Mouse (Mus musculus) neural tube, embryonic 12.5 days (tissue): ENCODE measurements around the gene Gm3015. TPM values are rescaled to one million over a fixed set of nuclear protein-coding genes. Genes with fewer than 3 reads are reported as not detected.
"Not testable (repeated sequence)": the region's sequence is repeated elsewhere in the genome, so short reads cannot be mapped to it uniquely, and the experiment has no call there.

ENCODE experiments used
- ATAC-seq: fragments of 200-750 bp; cut with Nextera tagmentation; 2 replicates; pipeline ENCODE4 v1.8.0; 2017; ENCODE audit warnings: low read depth, mild to moderate bottlenecking, moderate TSS enrichment, moderate library complexity; ENCODE audit not compliant: low FRiP score
- H3K27ac ChIP-seq: fragments of 300-500 bp; sonication (generic); 2 replicates; pipeline ENCODE4 v1.5.1; 2016
- H3K27me3 ChIP-seq: fragments of 300-500 bp; sonication (generic); replicated peaks from 2 replicates; pipeline ENCODE4 v1.6.1; 2016; ENCODE audit warnings: mild to moderate bottlenecking
- H3K36me3 ChIP-seq: fragments of 300-500 bp; sonication (generic); 2 replicates; pipeline ENCODE4 v1.6.1; 2016; ENCODE audit warnings: mild to moderate bottlenecking
- H3K4me1 ChIP-seq: fragments of 300-500 bp; sonication (generic); 2 replicates; pipeline ENCODE4 v1.6.1; 2016
- H3K4me2 ChIP-seq: fragments of 300-500 bp; sonication (generic); replicated peaks from 2 replicates; pipeline ENCODE4 v1.6.1; 2016; ENCODE audit warnings: mild to moderate bottlenecking
- H3K4me3 ChIP-seq: fragments of 300-500 bp; sonication (generic); 2 replicates; pipeline ENCODE4 v1.5.1; 2016
- H3K9ac ChIP-seq: fragments of 300-500 bp; sonication (generic); 2 replicates; pipeline ENCODE4 v1.6.1; 2016; ENCODE audit warnings: mild to moderate bottlenecking
- H3K9me3 ChIP-seq: fragments of 300-500 bp; sonication (generic); 2 replicates; pipeline ENCODE4 v1.6.1; 2016; ENCODE audit warnings: mild to moderate bottlenecking
- WGBS: fragments of 180-500 bp; shearing (Covaris S2); methylation state at CpG from one replicate; pipeline ENCODE4 v1.1.7; 2016; 5-methylcytosine and 5-hydroxymethylcytosine counted together
- polyA plus RNA-seq: library from polyadenylated mRNA; unstranded; fragments of >200 nt; fragmentation: Nextera tagmentation; extraction: Ambion mirVana; gene quantifications from 2 replicates; pipeline ENCODE4 v1.2.1, GENCODE M21; 2016

Gm3015 gene
- not detected in 2 replicates for polyA plus RNA-seq

DNA sequence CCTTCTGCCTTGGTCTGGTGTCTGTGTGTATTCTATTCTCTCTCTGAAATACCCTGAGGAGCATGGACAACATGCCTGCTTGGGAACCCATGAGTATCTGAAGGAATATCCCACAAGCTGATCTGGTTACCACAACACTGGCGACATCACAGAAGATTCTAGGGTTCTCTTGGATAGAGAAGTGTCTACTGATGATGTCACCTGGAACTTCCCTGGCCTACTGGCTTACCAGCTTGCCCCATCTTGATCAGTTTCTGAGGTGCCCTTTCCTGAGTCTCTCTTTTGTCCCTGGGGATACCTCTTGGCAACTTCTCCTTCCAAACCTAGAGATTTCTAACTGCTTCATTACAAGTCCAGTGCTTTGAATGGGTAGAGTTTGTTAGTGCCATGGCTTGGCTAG, at the start of gene Gm3015:
Gm3015 (minus strand) TSS at position 101 of the 400 bp plus-strand sequence.
- not testable (repeated sequence) for H3K9me3 ChIP-seq, H3K36me3 ChIP-seq, H3K27me3 ChIP-seq, H3K4me3 ChIP-seq, H3K4me1 ChIP-seq, H3K4me2 ChIP-seq, H3K9ac ChIP-seq, ATAC-seq, H3K27ac ChIP-seq
- WGBS, result 58% methylated on average over 1 of the region's 1 CpGs

DNA sequence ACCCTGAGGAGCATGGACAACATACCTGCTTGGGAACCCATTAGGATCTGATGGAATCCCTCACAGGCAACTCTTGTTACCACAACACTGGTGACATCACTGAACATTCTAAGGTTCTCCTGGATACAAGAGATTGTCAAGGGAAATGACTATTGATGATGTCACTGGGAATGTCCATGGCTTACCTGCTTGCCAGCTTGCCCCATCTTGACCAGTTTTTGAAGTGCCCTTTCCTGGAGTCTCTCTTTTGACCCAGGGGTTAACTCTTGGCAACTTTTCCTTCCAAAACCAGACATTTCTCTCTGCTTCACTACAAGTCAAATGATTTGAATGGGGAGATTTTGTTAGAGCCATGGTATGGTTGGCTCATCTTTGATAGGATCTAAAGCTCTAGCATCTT, 29.3 kb upstream of the Gm3015 start, which contains the start of gene Gm10377:
Gm10377 (minus strand) TSS at position 101 of the 400 bp plus-strand sequence.
- not testable (repeated sequence) for H3K36me3 ChIP-seq, H3K9ac ChIP-seq, ATAC-seq

More for the DNA sequence above, 29.3 kb upstream of the Gm3015 start, which contains the start of gene Gm10377:
- H3K4me2 ChIP-seq, H3K27me3 ChIP-seq, H3K9me3 ChIP-seq, H3K4me3 ChIP-seq, H3K4me1 ChIP-seq, H3K27ac ChIP-seq: not testable (repeated sequence)

Other genes starting within 250 kb of the Gm3015 start
- not detected in 2 replicates for gene Gm8024, start 244.5 kb downstream of the Gm3015 start, polyA plus RNA-seq
- gene Gm17124, start 168.9 kb downstream of the Gm3015 start, polyA plus RNA-seq, result not detected in 2 replicates
- gene Gm3633, start 126.9 kb downstream of the Gm3015 start, polyA plus RNA-seq, result not detected in 2 replicates
- gene Gm10378, start 112.9 kb downstream of the Gm3015 start, polyA plus RNA-seq, result not detected in 2 replicates
- not detected in 2 replicates for gene Gm10377, start 29.2 kb upstream of the Gm3015 start, polyA plus RNA-seq
- gene Gm21977, start 84.7 kb upstream of the Gm3015 start, polyA plus RNA-seq, result not detected in 2 replicates
- gene Gm8082, start 224.8 kb upstream of the Gm3015 start, polyA plus RNA-seq, result not detected in 2 replicates
- not detected in 2 replicates for gene Gm10376, start 246.8 kb upstream of the Gm3015 start, polyA plus RNA-seq